Mouse (Mus musculus): ENCODE results near the gene Sval2. TPM values are rescaled to one million over a fixed set of nuclear protein-coding genes. Genes with fewer than 3 reads are reported as not detected.

Sval2 gene
- not detected in 2 replicates for polyA plus RNA-seq (2015; fragmentation: Nextera tagmentation; extraction: Ambion mirVana)

DNA sequence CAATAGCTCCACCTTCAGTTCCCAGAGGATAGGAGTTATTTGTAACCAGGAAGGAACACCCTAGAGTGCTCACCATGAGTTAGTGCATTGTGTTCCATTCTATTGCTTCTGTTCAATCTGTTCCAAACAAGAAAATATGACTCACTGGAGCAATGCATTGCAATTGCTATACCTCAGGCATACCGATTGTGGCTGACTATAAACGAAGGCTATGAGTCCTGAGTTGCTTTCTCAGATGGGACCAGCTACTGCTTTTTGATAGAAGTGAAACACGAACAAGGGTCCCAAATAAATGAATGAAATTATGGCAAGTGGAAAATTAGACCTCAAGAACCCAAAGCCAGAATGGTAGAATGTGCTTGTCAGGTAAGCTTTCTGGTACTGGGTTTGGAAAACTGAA is at the start of gene Sval2:
Gene Sval2 (plus strand): TSS at position 301 of the 400 bp plus-strand sequence.
- Histone ChIP-seq H3K27ac (no peak within 1 kb of the TSS), H3K27me3 (replicated peaks) (no peaks in the 10 kb centered on the region), H3K9me3 (no peaks in the 10 kb centered on the region), H3K4me2 (no peak within 1 kb of the TSS), H3K9ac (no peak within 1 kb of the TSS), H3K4me1 (no peaks in the 10 kb centered on the region), H3K4me3 (replicated peaks) (no peak within 1 kb of the TSS), H3K36me3 (no peaks in the 10 kb centered on the region)
- no peak for ATAC-seq (ENCODE audit: insufficient read depth, low FRiP score, low read depth)
- WGBS = 82% methylated on average over 3 of the region's 3 CpGs

DNA sequence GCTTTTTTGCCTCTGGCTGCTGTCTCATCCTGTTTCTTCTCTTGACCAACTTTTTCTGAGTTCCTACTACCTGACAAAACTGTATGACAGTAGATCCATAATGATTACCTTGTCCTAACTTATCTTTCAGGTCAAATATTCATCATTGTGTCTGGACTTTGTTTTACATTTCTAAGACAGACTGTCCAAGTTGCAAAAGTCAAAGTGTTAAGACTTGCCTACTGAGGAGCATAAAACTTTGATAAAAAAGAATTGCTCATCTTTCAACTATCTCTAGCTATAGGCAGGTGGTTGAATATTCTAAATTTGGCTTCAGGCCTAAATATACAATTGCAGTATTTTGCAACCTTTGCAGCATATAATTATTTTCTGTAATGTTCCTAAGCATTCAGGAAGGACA is 28.7 kb upstream of the Sval2 start:
- no peak overlapping the region for H3K27ac ChIP-seq
- no peak overlapping the region for H3K9ac ChIP-seq
- no peaks in the 10 kb centered on the region for H3K4me1 ChIP-seq
- H3K27me3 ChIP-seq (replicated peaks) = no peaks in the 10 kb centered on the region
- no peak for ATAC-seq (ENCODE audit: insufficient read depth, low FRiP score, low read depth)
- no peaks in the 10 kb centered on the region for H3K36me3 ChIP-seq
- no peak overlapping the region for H3K4me3 ChIP-seq (replicated peaks)
- no peak overlapping the region for H3K4me2 ChIP-seq
- no peaks in the 10 kb centered on the region for H3K9me3 ChIP-seq

DNA sequence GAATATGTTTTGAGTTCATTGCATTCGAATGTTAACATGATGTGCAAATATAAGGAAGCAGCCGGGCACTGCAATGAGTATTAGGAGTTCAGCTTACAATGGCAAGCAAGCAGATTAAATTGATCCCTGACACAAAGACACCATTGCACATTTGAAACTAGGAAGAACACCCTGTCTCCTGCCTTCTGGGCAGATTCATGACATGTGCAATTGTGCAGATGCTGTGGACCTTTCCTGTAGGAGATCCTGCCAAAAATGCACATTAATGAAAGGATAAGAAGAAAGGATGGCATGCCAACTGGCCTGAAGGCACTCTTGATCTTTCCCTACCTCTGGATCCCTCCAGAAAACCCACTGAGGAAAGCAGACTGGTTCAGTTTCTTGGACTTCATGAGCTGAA is 23.3 kb upstream of the Sval2 start:
- Histone ChIP-seq H3K4me3 (replicated peaks) (no peak overlapping the region), H3K4me2 (no peak overlapping the region), H3K27me3 (replicated peaks) (no peaks in the 10 kb centered on the region), H3K9me3 (no peaks in the 10 kb centered on the region), H3K4me1 (no peaks in the 10 kb centered on the region), H3K36me3 (no peaks in the 10 kb centered on the region), H3K27ac (no peak overlapping the region), H3K9ac (no peak overlapping the region)
- ATAC-seq (ENCODE audit: insufficient read depth, low FRiP score, low read depth) = no peak
- 82% methylated on average over 2 of the region's 2 CpGs for WGBS

DNA sequence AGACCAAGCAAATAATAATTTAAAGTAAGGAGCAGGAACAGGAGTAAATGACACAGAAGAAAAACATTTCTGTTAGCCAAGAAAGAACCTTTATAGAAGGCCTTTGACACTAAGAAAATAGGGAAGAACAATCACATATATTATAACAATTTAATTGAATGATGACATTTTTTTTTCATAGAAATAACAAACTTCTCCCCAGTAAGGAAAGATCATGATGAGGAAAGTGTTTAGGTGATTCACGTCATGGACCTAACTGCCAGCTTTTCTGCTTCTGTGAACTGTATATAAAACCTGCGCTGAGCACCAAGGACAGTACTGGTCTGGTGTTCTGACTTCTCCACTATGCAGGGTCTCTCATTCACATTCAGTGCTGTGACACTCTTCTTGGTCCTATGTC is 5.6 kb upstream of the Sval2 start, which contains the start of gene Pip:
Gene Pip (plus strand): TSS at position 301 of the 400 bp plus-strand sequence.
- no peaks in the 10 kb centered on the region for H3K36me3 ChIP-seq
- H3K27me3 ChIP-seq (replicated peaks) = no peaks in the 10 kb centered on the region
- no peak within 1 kb of the TSS for H3K27ac ChIP-seq
- WGBS = 78% methylated on average over 2 of the region's 2 CpGs
- H3K9me3 ChIP-seq = no peaks in the 10 kb centered on the region
- H3K9ac ChIP-seq = no peak within 1 kb of the TSS
- H3K4me1 ChIP-seq = no peaks in the 10 kb centered on the region
- H3K4me2 ChIP-seq = no peak within 1 kb of the TSS
- ATAC-seq (ENCODE audit: insufficient read depth, low FRiP score, low read depth) = no peak
- H3K4me3 ChIP-seq (replicated peaks) = no peak within 1 kb of the TSS

DNA sequence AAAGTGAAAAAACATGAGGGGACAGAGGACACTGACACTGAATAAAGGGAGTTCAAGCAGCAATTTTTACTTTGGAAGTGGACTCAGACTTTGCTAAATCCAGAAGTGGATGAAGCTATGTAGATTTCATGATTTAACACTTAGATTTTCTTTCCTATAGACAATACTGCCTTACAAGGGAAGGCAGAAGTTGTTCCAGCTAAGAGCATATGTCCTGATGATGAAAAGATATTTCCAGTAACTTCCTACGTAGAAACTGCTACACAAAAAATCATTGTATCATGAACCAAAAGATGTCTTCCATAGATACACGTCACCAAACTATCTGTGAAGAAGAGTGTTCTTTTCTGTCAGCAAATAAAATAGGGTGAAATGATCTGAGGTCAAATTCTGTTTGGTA is 11.2 kb downstream of the Sval2 start:
- no peak for ATAC-seq (ENCODE audit: insufficient read depth, low FRiP score, low read depth)
- Histone ChIP-seq H3K4me3 (replicated peaks) (no peak overlapping the region), H3K27me3 (replicated peaks) (no peaks in the 10 kb centered on the region), H3K9me3 (no peaks in the 10 kb centered on the region), H3K27ac (no peak overlapping the region), H3K4me1 (no peaks in the 10 kb centered on the region), H3K9ac (no peak overlapping the region), H3K36me3 (no peaks in the 10 kb centered on the region), H3K4me2 (no peak overlapping the region)
- 65% methylated on average over 2 of the region's 2 CpGs for WGBS

DNA sequence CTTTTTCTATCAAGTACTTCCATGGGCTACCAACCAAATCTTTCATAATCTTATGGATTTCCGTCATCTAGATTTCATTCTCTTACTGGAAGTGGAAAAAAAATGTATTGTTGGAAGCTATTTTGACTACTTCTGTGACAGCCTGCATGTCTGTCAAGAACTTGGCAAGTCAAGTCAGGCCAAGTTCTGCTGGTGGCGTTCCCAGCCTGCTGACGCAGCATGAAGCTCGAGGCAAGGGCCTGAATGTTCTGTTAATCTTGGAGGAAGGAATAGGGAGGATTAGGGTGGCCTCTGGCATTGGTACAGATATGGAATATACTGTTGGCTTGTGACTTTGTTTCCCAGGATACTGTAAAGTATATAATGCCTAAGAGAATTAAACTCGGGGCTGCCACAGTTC is 58.8 kb downstream of the Sval2 start:
- H3K9ac ChIP-seq = no peak overlapping the region
- H3K27ac ChIP-seq = no peak overlapping the region
- H3K27me3 ChIP-seq (replicated peaks) = no peaks in the 10 kb centered on the region
- no peak overlapping the region for H3K4me3 ChIP-seq (replicated peaks)
- no peaks in the 10 kb centered on the region for H3K4me1 ChIP-seq
- no peak overlapping the region for H3K4me2 ChIP-seq
- 84% methylated on average over 5 of the region's 5 CpGs for WGBS
- no peak for ATAC-seq (ENCODE audit: insufficient read depth, low FRiP score, low read depth)
- no peaks in the 10 kb centered on the region for H3K36me3 ChIP-seq
- H3K9me3 ChIP-seq = no peaks in the 10 kb centered on the region

Other genes starting within 250 kb of the Sval2 start
- 9.2 and 12.0 TPM in 2 replicates for gene Ephb6, start 247.5 kb upstream of the Sval2 start, polyA plus RNA-seq (2015; fragmentation: Nextera tagmentation; extraction: Ambion mirVana)
- gene Trpv6, start 216.6 kb upstream of the Sval2 start, polyA plus RNA-seq (2015; fragmentation: Nextera tagmentation; extraction: Ambion mirVana) = 5.0 and 5.3 TPM in 2 replicates
- gene Trpv5, start 172.2 kb upstream of the Sval2 start, polyA plus RNA-seq (2015; fragmentation: Nextera tagmentation; extraction: Ambion mirVana) = 0.04 and 0.05 TPM in 2 replicates
- 0.24 and 0.68 TPM in 2 replicates for gene Llcfc1, start 168.6 kb upstream of the Sval2 start, polyA plus RNA-seq (2015; fragmentation: Nextera tagmentation; extraction: Ambion mirVana)
- gene Kel, start 148.7 kb upstream of the Sval2 start, polyA plus RNA-seq (2015; fragmentation: Nextera tagmentation; extraction: Ambion mirVana) = 9.4 and 21.7 TPM in 2 replicates
- gene Olfr459, start 77.8 kb upstream of the Sval2 start, polyA plus RNA-seq (2015; fragmentation: Nextera tagmentation; extraction: Ambion mirVana) = not detected in 2 replicates
- gene Pip, start 5.5 kb upstream of the Sval2 start, polyA plus RNA-seq (2015; fragmentation: Nextera tagmentation; extraction: Ambion mirVana) = not detected in 2 replicates
- gene Sval1, start 98.6 kb downstream of the Sval2 start, polyA plus RNA-seq (2015; fragmentation: Nextera tagmentation; extraction: Ambion mirVana) = 0.54 TPM in 1 of 2 replicates, not detected in the other
- gene Sval3, start 115.2 kb downstream of the Sval2 start, polyA plus RNA-seq (2015; fragmentation: Nextera tagmentation; extraction: Ambion mirVana) = not detected in 2 replicates
- gene Sva, start 185.4 kb downstream of the Sval2 start, polyA plus RNA-seq (2015; fragmentation: Nextera tagmentation; extraction: Ambion mirVana) = not detected in 2 replicates